Mouse (Mus musculus) induced T-regulatory cell, adult 2 months (primary cell): ENCODE measurements around the gene Mlh1.

Experiments used
- DNase-seq: peaks from one replicate; pipeline ENCODE4 v3.0.0-alpha.2; 2012; ENCODE audit warnings: low read depth

The Mlh1 gene

GRCm38 (mm10) chr9:111285676-111286075, 14.1 kb upstream of the Mlh1 start:
- DNase-seq: no peak

GRCm38 (mm10) chr9:111285061-111285460, 13.5 kb upstream of the Mlh1 start:
- DNase-seq: no peak

GRCm38 (mm10) chr9:111275156-111275555, 3.6 kb upstream of the Mlh1 start:
- DNase-seq: peak; percentile 79

- DNase-seq: no peak
Observed at GRCm38 (mm10) chr9:111273958-111274357, 2.4 kb upstream of the Mlh1 start.

- DNase-seq: peak; percentile 64
Observed at GRCm38 (mm10) chr9:111272996-111273785, 1.6 kb upstream of the Mlh1 start.

- DNase-seq: peak; percentile 65
Observed at GRCm38 (mm10) chr9:111272356-111272755, 765 bp upstream of the Mlh1 start.

GRCm38 (mm10) chr9:111271056-111271433, 546 bp downstream of the Mlh1 start:
- DNase-seq: no peak

GRCm38 (mm10) chr9:111270606-111271005, 985 bp downstream of the Mlh1 start:
- DNase-seq: no peak

GRCm38 (mm10) chr9:111267998-111268397, 3.6 kb downstream of the Mlh1 start:
- no peak for DNase-seq

- DNase-seq: no peak
Observed at GRCm38 (mm10) chr9:111261356-111261755, 10.2 kb downstream of the Mlh1 start.

- no peak for DNase-seq
Observed at GRCm38 (mm10) chr9:111260360-111260985, 11.1 kb downstream of the Mlh1 start.

GRCm38 (mm10) chr9:111252161-111252869, 19.3 kb downstream of the Mlh1 start:
- no peak for DNase-seq

- DNase-seq: peak; percentile 23
Observed at GRCm38 (mm10) chr9:111247682-111248246, 23.8 kb downstream of the Mlh1 start.

GRCm38 (mm10) chr9:111245546-111245945, 26.0 kb downstream of the Mlh1 start:
- no peak for DNase-seq

GRCm38 (mm10) chr9:111243384-111243783, 28.2 kb downstream of the Mlh1 start:
- DNase-seq: no peak

GRCm38 (mm10) chr9:111239821-111240220, 31.8 kb downstream of the Mlh1 start:
- DNase-seq: no peak

GRCm38 (mm10) chr9:111237726-111238125, 33.9 kb downstream of the Mlh1 start:
- DNase-seq: no peak

- no peak for DNase-seq
Observed at GRCm38 (mm10) chr9:111234701-111235100, 36.9 kb downstream of the Mlh1 start.

GRCm38 (mm10) chr9:111228446-111228845, 43.1 kb downstream of the Mlh1 start:
- DNase-seq: no peak

- DNase-seq: no peak
Observed at GRCm38 (mm10) chr9:111223406-111223805, 48.2 kb downstream of the Mlh1 start.

GRCm38 (mm10) chr9:111221580-111221979, 50.0 kb downstream of the Mlh1 start:
- no peak for DNase-seq

- no peak for DNase-seq
Observed at GRCm38 (mm10) chr9:111220551-111221080, 51.0 kb downstream of the Mlh1 start.
